Mouse (Mus musculus): ENCODE measurements at regions not wholly inside any gene's neighbourhood (a gene's known extent, or its start where the extent isn't known, plus 50 kb on each side); places are given as distances from the start of the nearest gene placed in this dataset.

- DNase-seq (ENCODE audit: low spot score) = no peak
These were observed 94.2 kb downstream of the Pax1 start for GRCm38 (mm10) chr2:147455932-147456331.

GRCm38 (mm10) chr2:147454362-147455257, 92.9 kb downstream of the Pax1 start:
- peak; percentile 57 for DNase-seq (ENCODE audit: low spot score)

Data from lung, postnatal 25 days (tissue).